Mouse (Mus musculus) adrenal gland, postnatal 0 days (tissue): ENCODE results near the gene Cd244a. TPM values are rescaled to one million over a fixed set of nuclear protein-coding genes. Genes with fewer than 3 reads are reported as not detected.

Experiments used
- microRNA-seq: library from miRNA; unstranded; fragments of <30 nt; microRNA quantifications from one replicate; pipeline ENCODE4, GENCODE M21; 2016; ENCODE audit warnings: borderline replicate concordance; ENCODE audit not compliant: insufficient number of aligned reads
- polyA plus RNA-seq: library from polyadenylated mRNA; unstranded; fragments of >200 nt; fragmentation: Nextera tagmentation; extraction: Ambion mirVana; gene quantifications from 2 replicates; pipeline ENCODE4 v1.2.1, GENCODE M21; 2015

Gene Cd244a
- 0.38 and 0.55 TPM in 2 replicates for polyA plus RNA-seq

DNA sequence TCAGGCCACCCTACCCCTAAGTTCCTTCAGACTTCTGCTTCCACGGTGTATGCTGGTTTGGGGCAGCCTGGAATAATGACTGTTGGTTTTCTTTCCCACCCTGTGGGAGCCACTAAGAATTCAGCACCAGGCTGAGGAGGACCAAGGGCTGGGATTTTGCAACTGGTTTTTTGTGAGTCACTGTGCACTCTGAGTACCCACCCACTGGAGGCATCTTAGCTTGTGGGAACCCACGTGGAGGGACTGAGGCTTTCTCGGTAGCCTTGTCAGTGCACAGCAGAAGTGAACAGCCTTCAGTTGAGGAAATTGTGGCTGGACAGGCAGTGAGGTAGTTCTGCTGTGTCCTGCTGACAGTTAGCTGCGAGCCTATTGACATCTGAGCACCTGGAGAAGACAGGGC, at the start of gene Cd244a:
Gene Cd244a, plus strand, starts transcription at position 296 of the 400 bp plus-strand sequence.

DNA sequence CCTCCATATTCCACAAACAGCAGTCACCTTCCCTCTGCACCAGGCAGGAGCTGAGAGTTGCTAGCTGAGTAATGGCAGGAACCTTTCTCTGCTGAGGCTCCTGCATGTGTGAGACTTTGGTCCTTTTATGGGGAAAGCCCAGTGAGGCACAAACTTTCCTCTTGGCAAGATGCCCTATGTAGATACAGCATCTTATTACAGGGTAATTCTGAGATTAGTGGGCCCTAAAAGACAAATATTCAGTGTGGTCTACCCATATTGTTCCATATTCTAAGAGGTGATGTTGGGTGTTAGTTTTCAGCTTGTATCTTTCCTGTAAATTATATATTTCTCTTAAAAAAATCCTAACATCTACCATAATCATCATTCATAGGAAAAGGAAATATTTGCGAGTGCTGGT, 23.8 kb upstream of the Cd244a start, which contains the start of gene Itln1:
Gene Itln1, minus strand, starts transcription at position 101 of the 400 bp plus-strand sequence.

GRCm38 (mm10) chr1:171607176-171607575, 48.2 kb downstream of the Cd244a start, which contains the start of gene Ly9:
Gene Ly9, minus strand, starts transcription at chr1:171607410.

GRCm38 (mm10) chr1:171652734-171653133, 93.7 kb downstream of the Cd244a start, which contains the start of gene Slamf7:
Gene Slamf7, minus strand, starts transcription at chr1:171653035.

Small RNA genes within 50 kb of the gene (microRNA-seq; reads per million reads assigned to microRNA genes)
- not detected for gene Mir7683

Other genes starting within 250 kb of the Cd244a start
- gene Dedd, start 230.0 kb upstream of the Cd244a start, polyA plus RNA-seq: 25.9 and 36.8 TPM in 2 replicates
- 36.4 and 71.2 TPM in 2 replicates for gene Nit1, start 213.5 kb upstream of the Cd244a start, polyA plus RNA-seq
- gene Pfdn2, start 213.5 kb upstream of the Cd244a start, polyA plus RNA-seq: 71.6 and 101 TPM in 2 replicates
- 5.3 and 6.9 TPM in 2 replicates for gene Klhdc9, start 198.4 kb upstream of the Cd244a start, polyA plus RNA-seq
- gene Nectin4, start 189.1 kb upstream of the Cd244a start, polyA plus RNA-seq: 0.19 and 0.27 TPM in 2 replicates
- 2.2 and 2.3 TPM in 2 replicates for gene Arhgap30, start 170.2 kb upstream of the Cd244a start, polyA plus RNA-seq
- 54.5 and 56.5 TPM in 2 replicates for gene Usf1, start 147.9 kb upstream of the Cd244a start, polyA plus RNA-seq
- gene Tstd1, start 140.3 kb upstream of the Cd244a start, polyA plus RNA-seq: 2.3 and 2.7 TPM in 2 replicates
- gene F11r, start 121.7 kb upstream of the Cd244a start, polyA plus RNA-seq: 56.2 and 87.2 TPM in 2 replicates
- gene Alyref2, start 55.7 kb upstream of the Cd244a start, polyA plus RNA-seq: 16.8 and 18.8 TPM in 2 replicates
- gene Itln1, start 23.9 kb upstream of the Cd244a start, polyA plus RNA-seq: not detected in 2 replicates
- 0.41 and 0.77 TPM in 2 replicates for gene Ly9, start 48.2 kb downstream of the Cd244a start, polyA plus RNA-seq
- 0.55 and 0.99 TPM in 2 replicates for gene Slamf7, start 93.8 kb downstream of the Cd244a start, polyA plus RNA-seq
- 12.1 and 20.0 TPM in 2 replicates for gene Cd48, start 122.8 kb downstream of the Cd244a start, polyA plus RNA-seq
- 0.16 and 0.21 TPM in 2 replicates for gene Slamf1, start 207.9 kb downstream of the Cd244a start, polyA plus RNA-seq